Mouse (Mus musculus): ENCODE measurements around the gene Mpc1. TPM values are rescaled to one million over a fixed set of nuclear protein-coding genes. Genes with fewer than 3 reads are reported as not detected.

Gene Mpc1
- total and polyA plus RNA-seq, 3 experiments, result 66.7 to 232 (median 77.4) TPM

GRCm38 (mm10) chr17:8276680-8277079 lies 6.0 kb upstream of the Mpc1 start:
- H3K9ac ChIP-seq (ENCODE audit: insufficient read depth, low read depth), result no peak overlapping the region
- H3K9me3 ChIP-seq (replicated peaks; ENCODE audit: low read length), result no peaks in the 10 kb centered on the region
- no peaks in the 10 kb centered on the region for H3K36me3 ChIP-seq (replicated peaks in 1 of 2; ENCODE audit: control insufficient read depth in 1 of 2, insufficient read depth in 1 of 2, low read length in 1 of 2)
- no peak overlapping the region for H3K4me2 ChIP-seq (ENCODE audit: insufficient read depth, low read depth, poor library complexity, severe bottlenecking)
- TF ChIP-seq MYC (IDR thresholded peaks at IDR 0.05; ENCODE audit: low read depth, low read length) (no peak), ZC3H11A (IDR thresholded peaks at IDR 0.05; ENCODE audit: low read depth, low read length) (no peak), CHD1 (IDR thresholded peaks at IDR 0.05; ENCODE audit: low read depth, low read length) (no peak), ZMIZ1 (IDR thresholded peaks at IDR 0.05; ENCODE audit: low read depth, low read length) (no peak), TBP (conservative IDR thresholded peaks at IDR 0.05; ENCODE audit: low read depth, low read length) (no peak), UBTF (IDR thresholded peaks at IDR 0.05; ENCODE audit: low read depth, low read length) (no peak), NRF1 (IDR thresholded peaks at IDR 0.05; ENCODE audit: low read depth, low read length) (no peak), SIN3A (IDR thresholded peaks at IDR 0.05; ENCODE audit: low read length) (no peak)
- dilution Hi-C loops (cut with MboI; ENCODE audit: extremely low pct_ligation_motif_present, extremely low pct_unique_long_range_greater_than_20kb, low sequenced_read_pairs) (no loop called here), in situ Hi-C loops (cut with MboI; ENCODE audit: low pct_ligation_motif_present, low pct_unique_long_range_greater_than_20kb, low sequenced_read_pairs) (no loop called here)
- no peak overlapping the region for H3K4me3 ChIP-seq (replicated peaks in 1 of 3; ENCODE audit: low read depth in 2 of 3, low read length in 2 of 3, poor library complexity in 1 of 3)
- peaks cover 13 to 39% of the 10 kb centered on the region in 2 experiments for H3K4me1 ChIP-seq (ENCODE audit: control insufficient read depth in 1 of 2, insufficient read depth in 2 of 2)
- DNase-seq (ENCODE audit: extremely low read depth), result no peak
- no peak overlapping the region for H3K27ac ChIP-seq (ENCODE audit: insufficient read depth, low read depth)
- H3K27me3 ChIP-seq (replicated peaks), result no peaks in the 10 kb centered on the region
- no peaks in the 10 kb centered on the region for H3K79me2 ChIP-seq (replicated peaks; ENCODE audit: control insufficient read depth, extremely low read depth, insufficient read depth, poor library complexity, severe bottlenecking)

GRCm38 (mm10) chr17:8277266-8277665 lies 5.4 kb upstream of the Mpc1 start:
- Histone ChIP-seq H3K27ac (ENCODE audit: insufficient read depth, low read depth) (no peak overlapping the region), H3K9ac (ENCODE audit: insufficient read depth, low read depth) (no peak overlapping the region), H3K4me3 (replicated peaks in 1 of 3; ENCODE audit: low read depth in 2 of 3, low read length in 2 of 3, poor library complexity in 1 of 3) (no peak overlapping the region), H3K36me3 (replicated peaks in 1 of 2; ENCODE audit: control insufficient read depth in 1 of 2, insufficient read depth in 1 of 2, low read length in 1 of 2) (no peaks in the 10 kb centered on the region), H3K9me3 (replicated peaks; ENCODE audit: low read length) (no peaks in the 10 kb centered on the region), H3K4me2 (ENCODE audit: insufficient read depth, low read depth, poor library complexity, severe bottlenecking) (no peak overlapping the region), H3K79me2 (replicated peaks; ENCODE audit: control insufficient read depth, extremely low read depth, insufficient read depth, poor library complexity, severe bottlenecking) (no peaks in the 10 kb centered on the region), H3K27me3 (replicated peaks) (no peaks in the 10 kb centered on the region), H3K4me1 (ENCODE audit: control insufficient read depth in 1 of 2, insufficient read depth in 2 of 2) (peaks cover 9 to 38% of the 10 kb centered on the region in 2 experiments)
- in situ Hi-C loops (cut with MboI; ENCODE audit: low pct_ligation_motif_present, low pct_unique_long_range_greater_than_20kb, low sequenced_read_pairs) (no loop called here), dilution Hi-C loops (cut with MboI; ENCODE audit: extremely low pct_ligation_motif_present, extremely low pct_unique_long_range_greater_than_20kb, low sequenced_read_pairs) (no loop called here)
- TF ChIP-seq MYC (IDR thresholded peaks at IDR 0.05; ENCODE audit: low read depth, low read length) (no peak), E2F4 (IDR thresholded peaks at IDR 0.05; ENCODE audit: insufficient replicate concordance, low read depth, low read length) (no peak), SMC3 (IDR thresholded peaks at IDR 0.05; ENCODE audit: low read depth, low read length) (no peak), SIN3A (IDR thresholded peaks at IDR 0.05; ENCODE audit: low read length) (no peak), TCF12 (IDR thresholded peaks at IDR 0.05; ENCODE audit: low read depth, low read length) (no peak), ZNF384 (IDR thresholded peaks at IDR 0.05; ENCODE audit: low read depth, low read length) (no peak), TBP (conservative IDR thresholded peaks at IDR 0.05; ENCODE audit: low read depth, low read length) (no peak), MAZ (IDR thresholded peaks at IDR 0.05; ENCODE audit: low read depth, low read length) (no peak), CHD1 (IDR thresholded peaks at IDR 0.05; ENCODE audit: low read depth, low read length) (no peak), ELF1 (IDR thresholded peaks at IDR 0.05; ENCODE audit: low read depth, low read length) (no peak), MAX (IDR thresholded peaks at IDR 0.05; ENCODE audit: low read length) (no peak), USF2 (conservative IDR thresholded peaks at IDR 0.05; ENCODE audit: low read depth, low read length) (no peak), IRF4 (IDR thresholded peaks at IDR 0.05; ENCODE audit: low read depth, low read length) (no peak)
- DNase-seq (ENCODE audit: extremely low read depth), result no peak

Data from CH12.LX (cell line).